Comparison of ENCODE assay signal across 17 mouse cellular contexts in genomic region chr9:86306556-86306955, GRCm38 (mm10).
DNase-seq lines count a peak whose midpoint lies in the region; ATAC-seq and TF ChIP-seq lines count a peak whose summit lies in the region.
"Had no signal": no experiment of that assay in that cellular context is flagged by ENCODE, and none has a peak within 500 bp of the region (broad histone marks: within the 10 kb centered on the region; RNA-seq: fewer than 3 reads in every experiment).

No protein-coding gene starts in this region.

- peak; percentile 32 to 49 for DNase-seq in cerebellum, postnatal 14 days
- DNase-seq in cerebellum, adult 9-10 months, result no peak
- DNase-seq in hindbrain, postnatal 0 days (ENCODE audit: low spot score), result peak; percentile 63
- no peak for DNase-seq in hindbrain, embryonic 14.5 days (ENCODE audit: low spot score)
- no peak for DNase-seq in neural tube, embryonic 10.5 days (ENCODE audit: extremely low spot score, low spot score)
- DNase-seq: adrenal gland, adult 8-10 months; adrenal gland, postnatal 36 days; cerebellum, adult 11 months; forebrain, postnatal 0 days; gastrocnemius, postnatal 14 days; heart, postnatal 36 days; kidney, adult 11 months had no signal

- no peak overlapping the region for H3K9ac ChIP-seq in hindbrain, postnatal 0 days (replicated peaks; ENCODE audit: low read length)
- H3K9ac ChIP-seq in hindbrain, embryonic 14.5 days, result no peak overlapping the region
- no peak overlapping the region for H3K9ac ChIP-seq in neural tube, embryonic 15.5 days (replicated peaks)
- H3K9ac ChIP-seq: forebrain, embryonic 13.5 days; forebrain, postnatal 0 days; heart, embryonic 13.5 days; hindbrain, embryonic 13.5 days had no signal

- no peak for TF ChIP-seq CTCF in hindbrain, postnatal 0 days (IDR thresholded peaks at IDR 0.05; ENCODE audit: low read depth)

- H3K27me3 ChIP-seq in hindbrain, postnatal 0 days (ENCODE audit: insufficient read depth, low read length), result no peaks in the 10 kb centered on the region
- H3K27me3 ChIP-seq in hindbrain, embryonic 14.5 days (ENCODE audit: control insufficient read depth, insufficient read depth, low read length), result no peaks in the 10 kb centered on the region
- H3K27me3 ChIP-seq in neural tube, embryonic 15.5 days (replicated peaks), result no peaks in the 10 kb centered on the region
- H3K27me3 ChIP-seq: forebrain, embryonic 13.5 days; heart, embryonic 13.5 days; hindbrain, embryonic 13.5 days had no signal

- H3K9me3 ChIP-seq in hindbrain, postnatal 0 days (ENCODE audit: low read length), result no peaks in the 10 kb centered on the region
- no peaks in the 10 kb centered on the region for H3K9me3 ChIP-seq in hindbrain, embryonic 14.5 days (ENCODE audit: control insufficient read depth, low read length)
- no peaks in the 10 kb centered on the region for H3K9me3 ChIP-seq in neural tube, embryonic 15.5 days (replicated peaks)
- H3K9me3 ChIP-seq: embryonic facial prominence, embryonic 10.5 days; forebrain, embryonic 13.5 days; heart, embryonic 13.5 days; hindbrain, embryonic 13.5 days had no signal

- 65% methylated on average over 2 of the region's 2 CpGs for WGBS in hindbrain, postnatal 0 days
- WGBS in hindbrain, embryonic 14.5 days, result 82% methylated on average over 2 of the region's 2 CpGs
- 84% methylated on average over 2 of the region's 2 CpGs for WGBS in neural tube, embryonic 15.5 days

- no peak overlapping the region for H3K4me3 ChIP-seq in hindbrain, postnatal 0 days (ENCODE audit: low read length)
- H3K4me3 ChIP-seq in hindbrain, embryonic 14.5 days (replicated peaks; ENCODE audit: low read length), result no peak overlapping the region
- H3K4me3 ChIP-seq in neural tube, embryonic 15.5 days (replicated peaks), result no peak overlapping the region
- H3K4me3 ChIP-seq: embryonic facial prominence, embryonic 10.5 days; forebrain, embryonic 13.5 days; heart, embryonic 13.5 days; hindbrain, embryonic 13.5 days had no signal

- peak; percentile 82 for ATAC-seq in hindbrain, postnatal 0 days
- no peak for ATAC-seq in hindbrain, embryonic 14.5 days (ENCODE audit: low FRiP score)
- ATAC-seq in neural tube, embryonic 15.5 days (ENCODE audit: low FRiP score), result peak; percentile 35; the same call in 1 of the 2 replicates
- ATAC-seq: forebrain, embryonic 13.5 days; forebrain, postnatal 0 days had no signal

- no peak overlapping the region; the same call in 1 of the 2 replicates for H3K27ac ChIP-seq in hindbrain, postnatal 0 days
- no peak overlapping the region for H3K27ac ChIP-seq in hindbrain, embryonic 14.5 days
- H3K27ac ChIP-seq in neural tube, embryonic 15.5 days (replicated peaks), result no peak overlapping the region
- H3K27ac ChIP-seq: embryonic facial prominence, embryonic 10.5 days; forebrain, embryonic 13.5 days; heart, embryonic 13.5 days; hindbrain, embryonic 13.5 days had no signal

- H3K4me1 ChIP-seq in hindbrain, postnatal 0 days (ENCODE audit: insufficient read depth, low read length), result no peaks in the 10 kb centered on the region
- no peaks in the 10 kb centered on the region for H3K4me1 ChIP-seq in hindbrain, embryonic 14.5 days (replicated peaks; ENCODE audit: control insufficient read depth, insufficient read depth, low read length)
- no peaks in the 10 kb centered on the region for H3K4me1 ChIP-seq in neural tube, embryonic 15.5 days
- H3K4me1 ChIP-seq: embryonic facial prominence, embryonic 10.5 days; forebrain, embryonic 13.5 days; heart, embryonic 13.5 days; hindbrain, embryonic 13.5 days had no signal

- no peak overlapping the region for H3K4me2 ChIP-seq in hindbrain, postnatal 0 days (ENCODE audit: low read depth, low read length)
- no peak overlapping the region for H3K4me2 ChIP-seq in hindbrain, embryonic 14.5 days (replicated peaks)
- H3K4me2 ChIP-seq in neural tube, embryonic 15.5 days, result no peak overlapping the region
- H3K4me2 ChIP-seq: forebrain, embryonic 13.5 days; heart, embryonic 13.5 days; hindbrain, embryonic 13.5 days had no signal

- no peaks in the 10 kb centered on the region for H3K36me3 ChIP-seq in hindbrain, postnatal 0 days (ENCODE audit: insufficient read depth, low read length)
- no peaks in the 10 kb centered on the region for H3K36me3 ChIP-seq in hindbrain, embryonic 14.5 days (replicated peaks; ENCODE audit: control insufficient read depth, insufficient read depth)
- no peaks in the 10 kb centered on the region for H3K36me3 ChIP-seq in neural tube, embryonic 15.5 days
- H3K36me3 ChIP-seq: embryonic facial prominence, embryonic 10.5 days; heart, embryonic 13.5 days; hindbrain, embryonic 13.5 days had no signal

Comparison
In these comparisons a context has a peak if more than half of its experiments do, and no peak if none do; other contexts are left out.
1. DNase-seq: peak in cerebellum, postnatal 14 days (2 of 2) and hindbrain, postnatal 0 days (single experiment); none in cerebellum, adult 9-10 months (single experiment), hindbrain, embryonic 14.5 days (single experiment) and neural tube, embryonic 10.5 days (single experiment).